Mouse (Mus musculus): ENCODE data around the gene Fchsd2. TPM values are rescaled to one million over a fixed set of nuclear protein-coding genes. Genes with fewer than 3 reads are reported as not detected.
A peak's percentile ranks its signal among the peaks of the same experiment; 100 is the strongest.

Gene Fchsd2
- polyA plus RNA-seq, 1 experiment from 2014 or later, result 50.5 TPM

- H3K9me3 ChIP-seq (ENCODE audit: control insufficient read depth, low read length), result no peaks in the 10 kb centered on the region
- no peak overlapping the region for H3K4me3 ChIP-seq (replicated peaks; ENCODE audit: low read depth, low read length)
- no peak overlapping the region for H3K4me2 ChIP-seq (ENCODE audit: low read length)
- ATAC-seq (ENCODE audit: low FRiP score, low TSS enrichment), result no peak
- no peaks in the 10 kb centered on the region for H3K27me3 ChIP-seq (ENCODE audit: control insufficient read depth, insufficient read depth, low read length)
- H3K9ac ChIP-seq (replicated peaks; ENCODE audit: low read length), result no peak overlapping the region
- no peaks in the 10 kb centered on the region for H3K36me3 ChIP-seq (ENCODE audit: control insufficient read depth, insufficient read depth, low read length)
- 65% methylated on average over 4 of the region's 4 CpGs for WGBS
- peak overlapping the region; percentile 52 for H3K27ac ChIP-seq (replicated peaks; ENCODE audit: low read depth, low read length)
- peak; percentile 57 for DNase-seq
- 0 out of 2 replicates have a peak, but pooled peaks cover 5% of the 10 kb centered on the region for H3K4me1 ChIP-seq (ENCODE audit: control insufficient read depth, insufficient read depth, low read length)
Observed at GRCm38 (mm10) chr7:101328621-101329158, 236.0 kb downstream of the Fchsd2 start.

- ATAC-seq (ENCODE audit: low FRiP score, low TSS enrichment) (no peak), DNase-seq (no peak)
- Histone ChIP-seq H3K27ac (replicated peaks; ENCODE audit: low read depth, low read length) (peak overlapping the region; percentile 52; the same call in 1 of the 2 replicates), H3K4me2 (ENCODE audit: low read length) (no peak overlapping the region), H3K4me3 (replicated peaks; ENCODE audit: low read depth, low read length) (no peak overlapping the region), H3K27me3 (ENCODE audit: control insufficient read depth, insufficient read depth, low read length) (no peaks in the 10 kb centered on the region), H3K9me3 (ENCODE audit: control insufficient read depth, low read length) (no peaks in the 10 kb centered on the region), H3K4me1 (ENCODE audit: control insufficient read depth, insufficient read depth, low read length) (0 out of 2 replicates have a peak, but pooled peaks cover 5% of the 10 kb centered on the region), H3K36me3 (ENCODE audit: control insufficient read depth, insufficient read depth, low read length) (no peaks in the 10 kb centered on the region), H3K9ac (replicated peaks; ENCODE audit: low read length) (no peak overlapping the region)
- 73% methylated on average over 4 of the region's 4 CpGs for WGBS
Observed at GRCm38 (mm10) chr7:101329606-101330005, 236.9 kb downstream of the Fchsd2 start.

- H3K4me3 ChIP-seq (replicated peaks; ENCODE audit: low read depth, low read length), result no peak overlapping the region
- no peaks in the 10 kb centered on the region for H3K36me3 ChIP-seq (ENCODE audit: control insufficient read depth, insufficient read depth, low read length)
- 0 out of 2 replicates have a peak, but pooled peaks cover 5% of the 10 kb centered on the region for H3K4me1 ChIP-seq (ENCODE audit: control insufficient read depth, insufficient read depth, low read length)
- no peak for DNase-seq
- no peaks in the 10 kb centered on the region for H3K27me3 ChIP-seq (ENCODE audit: control insufficient read depth, insufficient read depth, low read length)
- no peak overlapping the region for H3K27ac ChIP-seq (replicated peaks; ENCODE audit: low read depth, low read length)
- whole genome bisulfite sequencing, result 79% methylated on average over 10 of the region's 10 CpGs
- no peak for ATAC-seq (ENCODE audit: low FRiP score, low TSS enrichment)
- no peak overlapping the region for H3K9ac ChIP-seq (replicated peaks; ENCODE audit: low read length)
- H3K9me3 ChIP-seq (ENCODE audit: control insufficient read depth, low read length), result no peaks in the 10 kb centered on the region
- H3K4me2 ChIP-seq (ENCODE audit: low read length), result no peak overlapping the region
Observed at GRCm38 (mm10) chr7:101330074-101330840, 237.6 kb downstream of the Fchsd2 start.

- H3K9ac ChIP-seq (replicated peaks; ENCODE audit: low read length), result no peak overlapping the region
- no peak for ATAC-seq (ENCODE audit: low FRiP score, low TSS enrichment)
- no peaks in the 10 kb centered on the region for H3K36me3 ChIP-seq (ENCODE audit: control insufficient read depth, insufficient read depth, low read length)
- 0 out of 2 replicates have a peak, but pooled peaks cover 5% of the 10 kb centered on the region for H3K4me1 ChIP-seq (ENCODE audit: control insufficient read depth, insufficient read depth, low read length)
- no peak overlapping the region for H3K4me2 ChIP-seq (ENCODE audit: low read length)
- DNase-seq, result no peak
- H3K9me3 ChIP-seq (ENCODE audit: control insufficient read depth, low read length), result no peaks in the 10 kb centered on the region
- no peak overlapping the region for H3K4me3 ChIP-seq (replicated peaks; ENCODE audit: low read depth, low read length)
- no peaks in the 10 kb centered on the region for H3K27me3 ChIP-seq (ENCODE audit: control insufficient read depth, insufficient read depth, low read length)
- 81% methylated on average over 4 of the region's 4 CpGs for WGBS
- no peak overlapping the region for H3K27ac ChIP-seq (replicated peaks; ENCODE audit: low read depth, low read length)
Observed at GRCm38 (mm10) chr7:101330841-101331173, 238.1 kb downstream of the Fchsd2 start.

GRCm38 (mm10) chr7:101332045-101332831, 239.6 kb downstream of the Fchsd2 start:
- Histone ChIP-seq H3K4me3 (replicated peaks; ENCODE audit: low read depth, low read length) (no peak overlapping the region), H3K36me3 (ENCODE audit: control insufficient read depth, insufficient read depth, low read length) (no peaks in the 10 kb centered on the region), H3K27me3 (ENCODE audit: control insufficient read depth, insufficient read depth, low read length) (no peaks in the 10 kb centered on the region), H3K4me1 (ENCODE audit: control insufficient read depth, insufficient read depth, low read length) (0 out of 2 replicates have a peak, but pooled peaks cover 5% of the 10 kb centered on the region), H3K27ac (replicated peaks; ENCODE audit: low read depth, low read length) (no peak overlapping the region), H3K4me2 (ENCODE audit: low read length) (no peak overlapping the region), H3K9me3 (ENCODE audit: control insufficient read depth, low read length) (no peaks in the 10 kb centered on the region), H3K9ac (replicated peaks; ENCODE audit: low read length) (no peak overlapping the region)
- ATAC-seq (ENCODE audit: low FRiP score, low TSS enrichment), result no peak
- 82% methylated on average over 5 of the region's 5 CpGs for WGBS
- DNase-seq, result no peak

Other genes starting within 250 kb of the Fchsd2 start
- 3.9 and 4.5 TPM in 2 replicates for gene Relt, start 229.4 kb upstream of the Fchsd2 start, polyA plus RNA-seq (2014; fragmentation: Nextera tagmentation; extraction: Ambion mirVana)
- 12.1 and 13.2 TPM in 2 replicates for gene Arhgef17, start 160.8 kb upstream of the Fchsd2 start, polyA plus RNA-seq (2014; fragmentation: Nextera tagmentation; extraction: Ambion mirVana)
- gene P2ry6, start 118.2 kb upstream of the Fchsd2 start, polyA plus RNA-seq (2014; fragmentation: Nextera tagmentation; extraction: Ambion mirVana), result 1.8 and 2.7 TPM in 2 replicates
- 0.16 TPM in 1 of 2 replicates, not detected in the other for gene P2ry2, start 80.0 kb upstream of the Fchsd2 start, polyA plus RNA-seq (2014; fragmentation: Nextera tagmentation; extraction: Ambion mirVana)
- 17.6 and 20.6 TPM in 2 replicates for gene Atg16l2, start 209.4 kb downstream of the Fchsd2 start, polyA plus RNA-seq (2014; fragmentation: Nextera tagmentation; extraction: Ambion mirVana)
- 8.8 and 8.9 TPM in 2 replicates for gene Stard10, start 224.2 kb downstream of the Fchsd2 start, polyA plus RNA-seq (2014; fragmentation: Nextera tagmentation; extraction: Ambion mirVana)